Mouse (Mus musculus) testis, adult 2 months (tissue): ENCODE data around the gene Sh3pxd2a. TPM values are rescaled to one million over a fixed set of nuclear protein-coding genes. Genes with fewer than 3 reads are reported as not detected.

Experiments
- H3K27ac ChIP-seq: fragments of 200-500 bp; 2 replicates; pipeline ENCODE4 v1.5.1; 2012; ENCODE audit warnings: low read depth, low read length; ENCODE audit not compliant: control insufficient read depth, insufficient read depth
- H3K27me3 ChIP-seq: fragments of 200-500 bp; 2 replicates; pipeline ENCODE4 v1.6.1; 2012; ENCODE audit warnings: mild to moderate bottlenecking, low read length, moderate library complexity; ENCODE audit not compliant: control insufficient read depth, insufficient read depth
- H3K36me3 ChIP-seq: fragments of 200-500 bp; 2 replicates; pipeline ENCODE4 v1.6.1; 2012; ENCODE audit warnings: mild to moderate bottlenecking, low read length; ENCODE audit not compliant: control insufficient read depth, insufficient read depth
- H3K4me1 ChIP-seq: fragments of 200-500 bp; 2 replicates; pipeline ENCODE4 v1.6.1; 2012; ENCODE audit warnings: low read length; ENCODE audit not compliant: control insufficient read depth, insufficient read depth
- H3K4me3 ChIP-seq: fragments of 200-500 bp; 2 replicates; pipeline ENCODE4 v1.5.1; 2012; ENCODE audit warnings: low read depth, mild to moderate bottlenecking, low read length, moderate library complexity, mixed read lengths; ENCODE audit not compliant: control insufficient read depth
- CTCF ChIP-seq: fragments of 200-500 bp; IDR thresholded peaks from 2 replicates; pipeline ENCODE4 v1.5.1; 2012; ENCODE audit warnings: low read depth, mild to moderate bottlenecking, inconsistent platforms, low read length, moderate library complexity; ENCODE audit not compliant: control insufficient read depth, insufficient read depth, insufficient replicate concordance
- POLR2A ChIP-seq: fragments of 200-500 bp; IDR thresholded peaks from 2 replicates; pipeline ENCODE4 v1.6.1; 2012; ENCODE audit warnings: low read depth, mild to moderate bottlenecking, inconsistent platforms, low read length, moderate library complexity; ENCODE audit not compliant: control insufficient read depth
- polyA plus RNA-seq: library from polyadenylated mRNA; depleted of rRNA; stranded (reverse); fragments of >200 nt; gene quantifications from 2 replicates; pipeline ENCODE4 v1.2.3, GENCODE M21; 2012

Sh3pxd2a gene
- polyA plus RNA-seq, 1 experiment, result 1.2 TPM

DNA sequence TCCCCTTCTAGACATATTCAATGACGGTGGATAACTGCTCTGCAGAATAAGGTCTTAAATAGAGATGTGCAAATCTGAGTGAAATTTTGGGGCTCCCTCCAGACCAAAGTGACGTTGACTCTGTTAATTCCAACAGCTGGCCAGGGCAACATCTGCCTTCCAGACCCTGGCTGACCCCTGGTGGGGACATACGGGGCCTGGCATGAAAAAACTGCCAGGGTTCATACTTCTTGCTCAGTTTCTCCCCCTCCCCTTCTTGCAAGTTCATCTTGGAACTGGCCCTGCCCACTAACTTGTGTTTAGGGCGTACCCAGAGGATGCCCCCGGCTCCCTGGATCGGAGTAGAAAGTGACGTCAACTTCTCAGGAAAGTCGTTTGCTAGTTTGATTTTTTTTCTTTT is 2.6 kb upstream of the Sh3pxd2a start:
- peaks cover 10% of the 10 kb centered on the region for H3K4me1 ChIP-seq
- TF ChIP-seq POLR2A (no peak), CTCF (no peak)
- no peaks in the 10 kb centered on the region for H3K27me3 ChIP-seq
- H3K36me3 ChIP-seq, result no peaks in the 10 kb centered on the region
- H3K4me3 ChIP-seq, result no peak overlapping the region
- no peak overlapping the region for H3K27ac ChIP-seq

- Histone ChIP-seq H3K4me3 (no peak overlapping the region), H3K27me3 (no peaks in the 10 kb centered on the region), H3K4me1 (peaks cover 10% of the 10 kb centered on the region), H3K27ac (no peak overlapping the region), H3K36me3 (no peaks in the 10 kb centered on the region)
- no peak for TF ChIP-seq POLR2A
Measured at GRCm38 (mm10) chr19:47465467-47465866, 1.3 kb upstream of the Sh3pxd2a start.

GRCm38 (mm10) chr19:47463636-47464303 is 431 bp downstream of the Sh3pxd2a start:
- Histone ChIP-seq H3K27me3 (no peaks in the 10 kb centered on the region), H3K27ac (no peak overlapping the region), H3K4me3 (peak overlapping the region; percentile 73), H3K36me3 (no peaks in the 10 kb centered on the region), H3K4me1 (peaks cover 10% of the 10 kb centered on the region)
- TF ChIP-seq POLR2A, result 0 out of 2 replicates have a peak, but pooled peaks have one; percentile 4
- TF ChIP-seq CTCF, result peak; percentile 27; the same call in 1 of the 2 replicates

- TF ChIP-seq CTCF (no peak), POLR2A (no peak)
- peaks cover 10% of the 10 kb centered on the region for H3K4me1 ChIP-seq
- no peaks in the 10 kb centered on the region for H3K36me3 ChIP-seq
- H3K4me3 ChIP-seq, result peak overlapping the region; percentile 73
- H3K27me3 ChIP-seq, result no peaks in the 10 kb centered on the region
- H3K27ac ChIP-seq, result no peak overlapping the region
Measured at GRCm38 (mm10) chr19:47463206-47463605, 995 bp downstream of the Sh3pxd2a start.

- TF ChIP-seq POLR2A, result no peak
- TF ChIP-seq CTCF, result no peak
- peaks cover 10% of the 10 kb centered on the region for H3K4me1 ChIP-seq
- H3K27me3 ChIP-seq, result no peaks in the 10 kb centered on the region
- H3K4me3 ChIP-seq, result no peak overlapping the region
- no peak overlapping the region for H3K27ac ChIP-seq
- H3K36me3 ChIP-seq, result no peaks in the 10 kb centered on the region
Measured at GRCm38 (mm10) chr19:47462725-47463124, 1.5 kb downstream of the Sh3pxd2a start.

DNA sequence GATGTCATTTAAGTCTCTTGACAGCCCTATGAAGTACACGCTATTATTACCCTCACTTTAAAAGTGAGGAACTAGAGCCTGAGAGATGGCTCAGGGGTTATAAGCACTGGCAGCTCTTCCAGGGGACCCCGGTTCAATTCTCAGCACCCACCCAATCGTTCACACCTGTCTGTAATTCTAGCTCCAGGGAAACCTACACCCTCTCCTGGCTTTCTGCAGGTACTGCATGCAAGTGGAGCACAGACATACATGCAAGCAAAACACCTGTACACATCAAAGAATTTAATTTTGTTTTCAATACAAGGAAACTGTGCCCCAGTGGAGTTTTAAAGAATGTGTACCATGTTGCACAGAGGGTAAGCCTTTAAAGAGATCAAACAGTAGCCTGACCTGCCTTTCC is 2.4 kb downstream of the Sh3pxd2a start:
- H3K27ac ChIP-seq, result no peak overlapping the region
- no peaks in the 10 kb centered on the region for H3K36me3 ChIP-seq
- no peak for TF ChIP-seq POLR2A
- TF ChIP-seq CTCF, result no peak
- no peak overlapping the region for H3K4me3 ChIP-seq
- H3K27me3 ChIP-seq, result no peaks in the 10 kb centered on the region
- peaks cover 10% of the 10 kb centered on the region for H3K4me1 ChIP-seq

- Histone ChIP-seq H3K27ac (no peak overlapping the region), H3K4me3 (no peak overlapping the region), H3K27me3 (no peaks in the 10 kb centered on the region), H3K36me3 (no peaks in the 10 kb centered on the region), H3K4me1 (peaks cover 10% of the 10 kb centered on the region)
- TF ChIP-seq POLR2A (no peak), CTCF (no peak)
Measured at GRCm38 (mm10) chr19:47461386-47461785, 2.8 kb downstream of the Sh3pxd2a start.
